Mouse (Mus musculus): ENCODE results near the gene Prtg. TPM values are rescaled to one million over a fixed set of nuclear protein-coding genes. Genes with fewer than 3 reads are reported as not detected.

The Prtg gene
- polyA plus RNA-seq, 1 experiment from 2014 or later: 3.8 TPM

- no peak overlapping the region for H3K27ac ChIP-seq (replicated peaks; ENCODE audit: low read depth, low read length)
- no peaks in the 10 kb centered on the region for H3K4me1 ChIP-seq (ENCODE audit: control insufficient read depth, insufficient read depth, low read length)
- WGBS: 62% methylated on average over 9 of the region's 9 CpGs
- H3K9ac ChIP-seq (replicated peaks; ENCODE audit: low read length): no peak overlapping the region
- no peaks in the 10 kb centered on the region for H3K36me3 ChIP-seq (replicated peaks; ENCODE audit: control insufficient read depth, insufficient read depth, low read depth, low read length)
- DNase-seq (ENCODE audit: low spot score): no peak
- H3K9me3 ChIP-seq (replicated peaks; ENCODE audit: control insufficient read depth, low read length): no peaks in the 10 kb centered on the region
- no peak overlapping the region for H3K4me2 ChIP-seq (ENCODE audit: low read depth, low read length)
- ATAC-seq (replicated peaks; ENCODE audit: insufficient number of reproducible peaks, low FRiP score, low TSS enrichment, low read depth): no peak
- no peak overlapping the region for H3K4me3 ChIP-seq (ENCODE audit: low read depth, low read length)
- H3K27me3 ChIP-seq (ENCODE audit: control insufficient read depth, insufficient read depth, low read length): no peaks in the 10 kb centered on the region
These were observed 9.5 kb upstream of the Prtg start for GRCm38 (mm10) chr9:72797136-72797621.

GRCm38 (mm10) chr9:72803280-72803679 lies 3.4 kb upstream of the Prtg start:
- Histone ChIP-seq H3K9me3 (replicated peaks; ENCODE audit: control insufficient read depth, low read length) (no peaks in the 10 kb centered on the region), H3K4me1 (ENCODE audit: control insufficient read depth, insufficient read depth, low read length) (no peaks in the 10 kb centered on the region; the same call in 1 of the 2 replicates), H3K27ac (replicated peaks; ENCODE audit: low read depth, low read length) (no peak overlapping the region), H3K27me3 (ENCODE audit: control insufficient read depth, insufficient read depth, low read length) (no peaks in the 10 kb centered on the region), H3K9ac (replicated peaks; ENCODE audit: low read length) (no peak overlapping the region), H3K4me3 (ENCODE audit: low read depth, low read length) (no peak overlapping the region), H3K4me2 (ENCODE audit: low read depth, low read length) (no peak overlapping the region), H3K36me3 (replicated peaks; ENCODE audit: control insufficient read depth, insufficient read depth, low read depth, low read length) (no peaks in the 10 kb centered on the region)
- ATAC-seq (replicated peaks; ENCODE audit: insufficient number of reproducible peaks, low FRiP score, low TSS enrichment, low read depth) (no peak), DNase-seq (ENCODE audit: low spot score) (no peak)
- WGBS: 34% methylated on average over 4 of the region's 4 CpGs

DNA sequence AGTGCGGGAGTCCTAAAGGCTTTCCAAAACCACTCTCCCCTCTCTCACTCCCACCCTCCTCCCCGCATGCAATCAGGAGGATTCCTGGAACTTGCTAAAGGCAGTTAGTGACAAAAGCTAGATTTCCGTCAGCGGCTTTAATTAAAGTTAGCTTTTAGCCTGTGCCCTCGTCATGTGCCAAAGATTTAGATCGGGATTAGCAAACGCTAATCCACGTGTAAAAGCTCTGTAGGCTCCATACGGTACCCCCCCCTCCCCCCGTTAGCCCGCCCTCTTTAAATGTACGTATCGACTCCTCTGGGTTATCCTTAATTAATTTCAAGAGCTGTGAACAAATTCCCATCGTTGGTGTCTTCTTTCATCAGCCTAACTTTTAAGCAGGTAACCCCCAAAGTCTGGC lies 528 bp upstream of the Prtg start:
- DNase-seq (ENCODE audit: low spot score): peak; percentile 38
- Histone ChIP-seq H3K9me3 (replicated peaks; ENCODE audit: control insufficient read depth, low read length) (no peaks in the 10 kb centered on the region), H3K4me3 (ENCODE audit: low read depth, low read length) (peak overlapping the region; percentile 91), H3K36me3 (replicated peaks; ENCODE audit: control insufficient read depth, insufficient read depth, low read depth, low read length) (no peaks in the 10 kb centered on the region), H3K9ac (replicated peaks; ENCODE audit: low read length) (peak overlapping the region; percentile 98), H3K4me2 (ENCODE audit: low read depth, low read length) (peak overlapping the region; percentile 98), H3K27ac (replicated peaks; ENCODE audit: low read depth, low read length) (no peak overlapping the region), H3K27me3 (ENCODE audit: control insufficient read depth, insufficient read depth, low read length) (no peaks in the 10 kb centered on the region), H3K4me1 (ENCODE audit: control insufficient read depth, insufficient read depth, low read length) (no peaks in the 10 kb centered on the region; the same call in 1 of the 2 replicates)
- WGBS: under 1% methylated on average over 14 of the region's 14 CpGs
- ATAC-seq (replicated peaks; ENCODE audit: insufficient number of reproducible peaks, low FRiP score, low TSS enrichment, low read depth): no peak

GRCm38 (mm10) chr9:72807420-72808005 lies 839 bp downstream of the Prtg start:
- H3K9me3 ChIP-seq (replicated peaks; ENCODE audit: control insufficient read depth, low read length): no peaks in the 10 kb centered on the region
- peak overlapping the region; percentile 94 for H3K27ac ChIP-seq (replicated peaks; ENCODE audit: low read depth, low read length)
- H3K36me3 ChIP-seq (replicated peaks; ENCODE audit: control insufficient read depth, insufficient read depth, low read depth, low read length): no peaks in the 10 kb centered on the region
- H3K9ac ChIP-seq (replicated peaks; ENCODE audit: low read length): peak overlapping the region; percentile 98
- DNase-seq (ENCODE audit: low spot score) (peak; percentile 70), ATAC-seq (replicated peaks; ENCODE audit: insufficient number of reproducible peaks, low FRiP score, low TSS enrichment, low read depth) (peak; percentile 66)
- H3K27me3 ChIP-seq (ENCODE audit: control insufficient read depth, insufficient read depth, low read length): no peaks in the 10 kb centered on the region
- WGBS: under 1% methylated on average over 52 of the region's 52 CpGs
- H3K4me1 ChIP-seq (ENCODE audit: control insufficient read depth, insufficient read depth, low read length): no peaks in the 10 kb centered on the region; the same call in 1 of the 2 replicates
- peak overlapping the region; percentile 98 for H3K4me2 ChIP-seq (ENCODE audit: low read depth, low read length)
- H3K4me3 ChIP-seq (ENCODE audit: low read depth, low read length): peak overlapping the region; percentile 91

DNA sequence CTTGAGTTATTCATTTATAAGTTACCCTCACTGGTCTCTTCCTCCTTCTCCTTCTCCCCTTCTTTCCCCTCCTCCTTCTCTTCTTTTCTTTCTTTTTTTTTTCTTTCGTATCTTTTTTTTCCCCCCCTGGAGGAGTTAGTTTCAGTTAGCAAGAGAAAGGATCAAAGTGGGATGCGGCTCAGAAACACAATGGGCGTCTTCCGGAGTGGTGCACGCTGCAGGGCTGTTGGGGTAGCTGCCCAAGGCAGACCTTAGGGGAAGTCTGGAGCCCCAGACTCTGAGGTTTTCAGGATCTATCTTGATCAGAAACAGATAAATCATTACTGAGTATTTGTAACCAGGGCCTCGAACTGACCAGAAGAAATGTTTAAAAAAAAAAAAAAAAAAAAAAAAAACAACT lies 1.5 kb downstream of the Prtg start:
- H3K27ac ChIP-seq (replicated peaks; ENCODE audit: low read depth, low read length): no peak overlapping the region
- peak overlapping the region; percentile 98; the same call in 1 of the 2 replicates for H3K9ac ChIP-seq (replicated peaks; ENCODE audit: low read length)
- no peaks in the 10 kb centered on the region for H3K36me3 ChIP-seq (replicated peaks; ENCODE audit: control insufficient read depth, insufficient read depth, low read depth, low read length)
- under 1% methylated on average over 6 of the region's 6 CpGs for WGBS
- no peak for ATAC-seq (replicated peaks; ENCODE audit: insufficient number of reproducible peaks, low FRiP score, low TSS enrichment, low read depth)
- no peaks in the 10 kb centered on the region for H3K27me3 ChIP-seq (ENCODE audit: control insufficient read depth, insufficient read depth, low read length)
- no peaks in the 10 kb centered on the region for H3K9me3 ChIP-seq (replicated peaks; ENCODE audit: control insufficient read depth, low read length)
- no peaks in the 10 kb centered on the region; the same call in 1 of the 2 replicates for H3K4me1 ChIP-seq (ENCODE audit: control insufficient read depth, insufficient read depth, low read length)
- peak; percentile 60 for DNase-seq (ENCODE audit: low spot score)
- H3K4me3 ChIP-seq (ENCODE audit: low read depth, low read length): peak overlapping the region; percentile 91
- peak overlapping the region; percentile 98 for H3K4me2 ChIP-seq (ENCODE audit: low read depth, low read length)

- no peaks in the 10 kb centered on the region for H3K9me3 ChIP-seq (replicated peaks; ENCODE audit: control insufficient read depth, low read length)
- no peaks in the 10 kb centered on the region for H3K27me3 ChIP-seq (ENCODE audit: control insufficient read depth, insufficient read depth, low read length)
- no peaks in the 10 kb centered on the region for H3K36me3 ChIP-seq (replicated peaks; ENCODE audit: control insufficient read depth, insufficient read depth, low read depth, low read length)
- DNase-seq (ENCODE audit: low spot score) (no peak), ATAC-seq (replicated peaks; ENCODE audit: insufficient number of reproducible peaks, low FRiP score, low TSS enrichment, low read depth) (no peak)
- H3K4me3 ChIP-seq (ENCODE audit: low read depth, low read length): peak overlapping the region; percentile 91; the same call in 1 of the 2 replicates
- no peaks in the 10 kb centered on the region; the same call in 1 of the 2 replicates for H3K4me1 ChIP-seq (ENCODE audit: control insufficient read depth, insufficient read depth, low read length)
- H3K4me2 ChIP-seq (ENCODE audit: low read depth, low read length): peak overlapping the region; percentile 98
- WGBS: 4% methylated on average over 3 of the region's 3 CpGs
- H3K27ac ChIP-seq (replicated peaks; ENCODE audit: low read depth, low read length): no peak overlapping the region
- H3K9ac ChIP-seq (replicated peaks; ENCODE audit: low read length): 0 out of 2 replicates have a peak overlapping the region, but pooled peaks have one; percentile 18
These were observed 1.9 kb downstream of the Prtg start for GRCm38 (mm10) chr9:72808586-72808985.

GRCm38 (mm10) chr9:72809077-72809476 lies 2.4 kb downstream of the Prtg start:
- 34% methylated on average over 2 of the region's 2 CpGs for WGBS

DNA sequence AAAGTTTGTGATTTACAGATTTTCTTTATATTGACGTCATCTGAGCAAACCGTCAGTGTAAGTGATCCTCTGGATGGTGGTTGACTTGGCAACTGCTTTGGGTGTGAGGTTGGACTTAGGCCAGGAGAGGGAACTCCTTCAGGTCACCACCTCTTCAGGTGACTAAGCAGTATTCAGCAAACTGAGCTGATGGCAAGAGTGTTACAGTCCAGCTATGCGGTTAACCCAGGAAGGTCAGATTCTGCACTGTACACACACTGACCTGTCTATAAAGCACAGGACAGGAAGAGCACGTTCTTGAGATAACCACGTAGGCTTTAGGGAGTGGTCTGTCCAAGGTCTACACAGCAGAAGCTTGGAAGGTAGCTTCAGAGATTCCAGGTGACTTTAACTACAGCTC lies 3.9 kb downstream of the Prtg start:
- DNase-seq (ENCODE audit: low spot score) (no peak), ATAC-seq (replicated peaks; ENCODE audit: insufficient number of reproducible peaks, low FRiP score, low TSS enrichment, low read depth) (no peak)
- H3K9ac ChIP-seq (replicated peaks; ENCODE audit: low read length): no peak overlapping the region
- H3K4me2 ChIP-seq (ENCODE audit: low read depth, low read length): no peak overlapping the region
- no peaks in the 10 kb centered on the region; the same call in 1 of the 2 replicates for H3K4me1 ChIP-seq (ENCODE audit: control insufficient read depth, insufficient read depth, low read length)
- H3K9me3 ChIP-seq (replicated peaks; ENCODE audit: control insufficient read depth, low read length): no peaks in the 10 kb centered on the region
- WGBS: 68% methylated on average over 5 of the region's 5 CpGs
- H3K27ac ChIP-seq (replicated peaks; ENCODE audit: low read depth, low read length): no peak overlapping the region
- H3K4me3 ChIP-seq (ENCODE audit: low read depth, low read length): no peak overlapping the region
- H3K36me3 ChIP-seq (replicated peaks; ENCODE audit: control insufficient read depth, insufficient read depth, low read depth, low read length): no peaks in the 10 kb centered on the region
- no peaks in the 10 kb centered on the region for H3K27me3 ChIP-seq (ENCODE audit: control insufficient read depth, insufficient read depth, low read length)

More at GRCm38 (mm10) chr9:72809077-72809476, 2.4 kb downstream of the Prtg start:
- Histone ChIP-seq H3K9ac (replicated peaks; ENCODE audit: low read length) (no peak overlapping the region), H3K4me1 (ENCODE audit: control insufficient read depth, insufficient read depth, low read length) (no peaks in the 10 kb centered on the region; the same call in 1 of the 2 replicates), H3K27me3 (ENCODE audit: control insufficient read depth, insufficient read depth, low read length) (no peaks in the 10 kb centered on the region), H3K4me3 (ENCODE audit: low read depth, low read length) (no peak overlapping the region), H3K36me3 (replicated peaks; ENCODE audit: control insufficient read depth, insufficient read depth, low read depth, low read length) (no peaks in the 10 kb centered on the region), H3K4me2 (ENCODE audit: low read depth, low read length) (0 out of 2 replicates have a peak overlapping the region, but pooled peaks have one; percentile 98), H3K9me3 (replicated peaks; ENCODE audit: control insufficient read depth, low read length) (no peaks in the 10 kb centered on the region), H3K27ac (replicated peaks; ENCODE audit: low read depth, low read length) (no peak overlapping the region)
- no peak for DNase-seq (ENCODE audit: low spot score)
- no peak for ATAC-seq (replicated peaks; ENCODE audit: insufficient number of reproducible peaks, low FRiP score, low TSS enrichment, low read depth)
